Mouse (Mus musculus) ES-E14 (cell line): ENCODE data around the gene Wdr18. TPM values are rescaled to one million over a fixed set of nuclear protein-coding genes. Genes with fewer than 3 reads are reported as not detected.

Experiments
- DNase-seq: peaks from one replicate; pipeline ENCODE4 v3.0.0-alpha.2; 2013; ENCODE audit warnings: low read depth, low spot score
- H3K27ac ChIP-seq: 2 replicates; pipeline ENCODE4 v1.5.1; 2012; ENCODE audit warnings: low read depth, mild to moderate bottlenecking, low read length, moderate library complexity, mixed read lengths; ENCODE audit not compliant: poor library complexity, insufficient read depth, severe bottlenecking
- H3K36me3 ChIP-seq: 2 replicates; pipeline ENCODE4 v1.6.1; 2012; ENCODE audit warnings: mild to moderate bottlenecking, low read length, moderate library complexity, mixed read lengths; ENCODE audit not compliant: control insufficient read depth, poor library complexity, insufficient read depth, severe bottlenecking
- H3K4me1 ChIP-seq, 2 experiments: fragments of 150-350 bp in 1 of 2; sonication (generic) in 1 of 2; 2 replicates each; pipeline ENCODE4 v1.6.1; 2012; ENCODE audit warnings: low read length in 2 of 2, mild to moderate bottlenecking in 1 of 2, mixed read lengths in 1 of 2; ENCODE audit not compliant: control insufficient read depth in 2 of 2, insufficient read depth in 2 of 2, poor library complexity in 1 of 2
- H3K4me3 ChIP-seq, 2 experiments: fragments of 150-350 bp in 1 of 2; sonication (generic) in 1 of 2; 2 replicates each; pipeline ENCODE4 v1.5.1; 2012; ENCODE audit warnings: low read length in 2 of 2, low read depth in 1 of 2, mild to moderate bottlenecking in 1 of 2, mixed read lengths in 1 of 2; ENCODE audit not compliant: insufficient read depth in 1 of 2, poor library complexity in 1 of 2, severe bottlenecking in 1 of 2
- H3K9ac ChIP-seq: 2 replicates; pipeline ENCODE4 v1.6.1; 2012; ENCODE audit warnings: low read depth, mild to moderate bottlenecking, low read length, mixed read lengths; ENCODE audit not compliant: poor library complexity, insufficient read depth, severe bottlenecking
- H3K9me3 ChIP-seq: fragments of 150-350 bp; sonication (generic); 2 replicates; pipeline ENCODE4 v1.6.1; 2012; ENCODE audit warnings: low read depth, mild to moderate bottlenecking, low read length; ENCODE audit not compliant: control insufficient read depth, insufficient read depth
- CHD2 ChIP-seq: IDR thresholded peaks from 2 replicates; pipeline ENCODE4 v1.6.1; 2014; ENCODE audit warnings: mild to moderate bottlenecking, low read depth, low read length, inconsistent platforms
- HCFC1 ChIP-seq: IDR thresholded peaks from 2 replicates; pipeline ENCODE4 v1.6.1; 2012; ENCODE audit warnings: low read length, inconsistent platforms, borderline replicate concordance; ENCODE audit not compliant: insufficient read depth
- MAFK ChIP-seq: IDR thresholded peaks from 2 replicates; pipeline ENCODE4 v1.6.1; 2014; ENCODE audit warnings: mild to moderate bottlenecking, low read depth, low read length, inconsistent platforms; ENCODE audit not compliant: insufficient read depth
- ZC3H11A ChIP-seq: IDR thresholded peaks from 2 replicates; pipeline ENCODE4 v1.6.1; 2012; ENCODE audit warnings: low read depth, mild to moderate bottlenecking, inconsistent platforms, low read length, borderline replicate concordance
- ZNF384 ChIP-seq: IDR thresholded peaks from 2 replicates; pipeline ENCODE4 v1.6.1; 2012; ENCODE audit warnings: low read depth, low read length, inconsistent platforms
- in situ Hi-C, 2 experiments: fragments of 600-800 bp; cut with MboI; formaldehyde crosslinking; loops; one replicate each; pipeline ENCODE4 v1.15.1; 2025; ENCODE audit warnings: low sequenced_read_pairs in 2 of 2, inconsistent platforms in 1 of 2; ENCODE audit not compliant: unreplicated experiment in 2 of 2
- total RNA-seq: library from RNA; depleted of rRNA; stranded (reverse); fragments of 300-350 nt; gene quantifications from 2 replicates; pipeline ENCODE4 v1.2.3, GENCODE M21; 2012

The Wdr18 gene
- total RNA-seq, 1 experiment = 155 TPM

DNA sequence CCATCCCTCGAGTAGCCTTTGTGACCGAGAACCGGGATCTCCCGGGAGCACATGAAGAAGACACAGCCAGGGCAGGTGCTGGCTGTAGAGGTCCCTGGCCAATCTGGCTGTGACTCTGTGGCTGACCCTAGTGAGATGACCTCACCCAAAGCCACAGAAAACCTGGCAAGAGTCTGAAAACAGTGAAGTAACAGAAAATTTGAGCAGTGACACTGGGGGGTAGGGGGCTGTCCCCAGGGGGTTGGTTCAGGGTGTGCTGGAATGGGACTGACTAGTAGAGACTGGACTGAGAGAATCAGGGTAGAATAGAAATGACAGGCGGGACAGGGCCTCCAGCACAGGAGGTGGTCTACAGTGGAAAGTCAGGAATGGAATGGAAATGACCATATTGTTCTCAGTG, 23.3 kb downstream of the Wdr18 start:
- peak overlapping the region; percentile 81 to 88 for H3K4me3 ChIP-seq
- no peaks in the 10 kb centered on the region for H3K9me3 ChIP-seq
- DNase-seq = no peak
- H3K9ac ChIP-seq = peak overlapping the region; percentile 94
- TF ChIP-seq MAFK (no peak), HCFC1 (no peak), ZNF384 (no peak), CHD2 (no peak), ZC3H11A (no peak)
- H3K4me1 ChIP-seq = peaks cover 11 to 31% of the 10 kb centered on the region in 2 experiments
- in situ Hi-C loops = loop anchor here in 1 of 2 experiments (25.0 kb wide), 1 partner anchor 129 kb away; the partner anchor contains the start of genes Sbno2 and Stk11
- H3K36me3 ChIP-seq = peaks cover 15% of the 10 kb centered on the region
- H3K27ac ChIP-seq = no peak overlapping the region

- in situ Hi-C loops = loop anchor here in 1 of 2 experiments (25.0 kb wide), 1 partner anchor 129 kb away; the partner anchor contains the start of genes Sbno2 and Stk11
- peak overlapping the region; percentile 94 for H3K9ac ChIP-seq
- DNase-seq = no peak
- TF ChIP-seq ZC3H11A (no peak), HCFC1 (peak; percentile 68; the same call in 1 of the 2 replicates), CHD2 (peak; percentile 92), MAFK (no peak), ZNF384 (no peak)
- peak overlapping the region; percentile 81 to 88 for H3K4me3 ChIP-seq
- H3K4me1 ChIP-seq = peaks cover 11 to 27% of the 10 kb centered on the region in 2 experiments
- H3K27ac ChIP-seq = peak overlapping the region; percentile 91
- no peaks in the 10 kb centered on the region for H3K9me3 ChIP-seq
- peaks cover 11% of the 10 kb centered on the region; the same call in 1 of the 2 replicates for H3K36me3 ChIP-seq
These were observed 23.7 kb downstream of the Wdr18 start for GRCm38 (mm10) chr10:79983670-79984069.

DNA sequence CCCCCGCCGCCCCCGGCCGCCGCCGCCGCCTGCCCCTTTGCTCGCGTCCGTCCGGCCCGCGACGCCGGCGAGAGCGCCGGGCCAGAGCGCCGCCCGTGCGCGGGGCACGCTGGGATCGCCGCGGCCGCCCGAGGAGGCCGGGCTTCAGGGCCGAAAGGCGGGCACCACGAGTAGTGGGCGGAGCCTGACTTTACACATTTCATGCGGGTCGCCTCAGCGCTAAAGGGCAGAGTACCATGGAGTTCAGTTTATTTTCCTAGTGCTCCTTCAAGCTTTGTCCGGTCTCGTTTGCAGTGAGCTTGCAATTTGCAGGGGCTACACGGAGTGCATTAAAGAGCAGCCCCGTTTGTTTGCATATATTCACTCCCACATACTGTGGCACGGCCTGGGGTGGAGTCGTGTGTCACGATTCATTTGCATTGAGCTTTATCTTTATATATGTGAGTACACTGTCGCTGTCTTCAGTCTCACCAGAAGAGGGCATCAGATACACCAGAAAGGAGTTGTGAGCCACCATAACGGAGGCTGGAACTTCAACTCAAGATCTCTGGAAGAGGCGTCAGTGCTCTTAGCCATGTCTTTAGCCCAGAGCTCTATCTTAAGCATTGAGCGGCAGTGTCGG, 24.4 kb downstream of the Wdr18 start, which contains the start of gene Tmem259:
Gene Tmem259, minus strand, starts transcription at position 136 of the 622 bp plus-strand sequence.
- peaks cover 11 to 24% of the 10 kb centered on the region in 2 experiments for H3K4me1 ChIP-seq
- in situ Hi-C loops = loop anchor here in 1 of 2 experiments (25.0 kb wide), 1 partner anchor 128 kb away; the partner anchor contains the start of genes Sbno2 and Stk11

GRCm38 (mm10) chr10:79984871-79985270, 24.9 kb downstream of the Wdr18 start:
- Histone ChIP-seq H3K27ac (peak overlapping the region; percentile 80), H3K36me3 (peaks cover 5% of the 10 kb centered on the region; the same call in 1 of the 2 replicates), H3K4me1 (peaks cover 9 to 20% of the 10 kb centered on the region in 2 experiments), H3K9me3 (no peaks in the 10 kb centered on the region), H3K4me3 (peak overlapping the region; percentile 88 to 100), H3K9ac (peak overlapping the region; percentile 66)
- TF ChIP-seq ZC3H11A (no peak), CHD2 (no peak), HCFC1 (no peak), ZNF384 (no peak), MAFK (no peak)
- peak; percentile 99 for DNase-seq
- in situ Hi-C loops = loop anchor here in 1 of 2 experiments (25.0 kb wide), 1 partner anchor 127 kb away; the partner anchor contains the start of genes Sbno2 and Stk11

More for the DNA sequence above, 24.4 kb downstream of the Wdr18 start, which contains the start of gene Tmem259:
- 0 out of 2 replicates have a peak, but pooled peaks have one; percentile 18 for TF ChIP-seq HCFC1
- no peak for TF ChIP-seq CHD2
- TF ChIP-seq ZC3H11A = 0 out of 2 replicates have a peak, but pooled peaks have one; percentile 1
- Histone ChIP-seq H3K36me3 (peaks cover 5% of the 10 kb centered on the region; the same call in 1 of the 2 replicates), H3K9ac (peak within 1 kb of the TSS; percentile 94), H3K4me3 (peak within 1 kb of the TSS; percentile 88 to 100), H3K9me3 (no peaks in the 10 kb centered on the region), H3K27ac (peak within 1 kb of the TSS; percentile 91)
- DNase-seq = peak; percentile 84
